Mouse (Mus musculus): ENCODE data around the gene Efna4.

DNA sequence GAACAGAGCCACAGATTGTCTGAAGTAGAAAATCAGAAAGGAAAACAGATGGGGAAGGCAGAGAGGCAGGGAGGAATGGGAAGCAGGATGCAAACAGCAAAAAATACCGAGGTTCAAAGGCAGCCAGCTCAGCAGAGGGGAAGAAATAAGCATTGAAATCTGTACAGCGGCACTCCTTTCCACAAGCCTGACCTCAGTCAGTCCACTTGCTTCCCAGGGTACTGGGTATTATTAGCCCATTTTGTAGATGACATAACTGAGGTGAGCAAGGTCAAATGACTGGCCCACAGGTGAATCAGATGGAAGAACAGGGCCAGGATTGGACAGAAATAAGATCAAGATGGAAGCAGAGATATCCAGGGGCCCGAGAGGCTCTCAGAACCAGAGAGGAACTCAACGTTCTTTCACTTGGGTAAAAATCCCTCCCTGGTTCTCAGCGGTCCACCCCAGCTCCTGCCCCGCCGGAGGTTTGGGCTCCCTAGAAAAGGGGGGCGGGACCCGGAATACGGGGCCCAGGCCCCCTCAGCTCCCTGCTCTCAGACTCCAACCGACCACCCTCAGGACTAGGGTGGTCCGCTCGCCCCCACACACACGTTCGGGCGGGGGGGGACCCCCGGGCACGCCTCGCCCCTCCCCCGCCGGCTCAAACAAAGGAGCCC, 637 bp downstream of the Efna4 start:
- TF ChIP-seq GATA1 (IDR thresholded peaks at IDR 0.05; ENCODE audit: borderline replicate concordance, low read length) (no peak), FLI1 (IDR thresholded peaks at IDR 0.05; ENCODE audit: low read length) (no peak)

All from megakaryocyte, embryonic 14.5 days (primary cell).